Mouse (Mus musculus) hindbrain, embryonic 14.5 days (tissue): ENCODE data around the gene Mroh2a. TPM values are rescaled to one million over a fixed set of nuclear protein-coding genes. Genes with fewer than 3 reads are reported as not detected.

ENCODE experiments used
- ATAC-seq: fragments of 200-750 bp; cut with Nextera tagmentation; 2 replicates; pipeline ENCODE4 v1.8.0; 2017; ENCODE audit warnings: moderate number of reproducible peaks, mild to moderate bottlenecking, moderate TSS enrichment, moderate library complexity; ENCODE audit not compliant: low FRiP score
- DNase-seq: peaks from one replicate; pipeline ENCODE4 v3.0.0-alpha.2; 2015; ENCODE audit warnings: low spot score
- H3K27ac ChIP-seq: fragments of 300-500 bp; sonication (generic); 2 replicates; pipeline ENCODE4 v1.5.1; 2014; ENCODE audit warnings: mild to moderate bottlenecking, moderate library complexity
- H3K27me3 ChIP-seq: fragments of 300-500 bp; sonication (generic); 2 replicates; pipeline ENCODE4 v1.6.1; 2014; ENCODE audit warnings: mild to moderate bottlenecking, low read length, mixed read lengths; ENCODE audit not compliant: control insufficient read depth, insufficient read depth
- H3K36me3 ChIP-seq: fragments of 300-500 bp; sonication (generic); replicated peaks from 2 replicates; pipeline ENCODE4 v1.6.1; 2014; ENCODE audit not compliant: control insufficient read depth, insufficient read depth
- H3K4me1 ChIP-seq: fragments of 300-500 bp; sonication (generic); replicated peaks from 2 replicates; pipeline ENCODE4 v1.6.1; 2014; ENCODE audit warnings: antibody characterized with exemption, low read length, mixed read lengths; ENCODE audit not compliant: control insufficient read depth, insufficient read depth
- H3K4me2 ChIP-seq: fragments of 300-500 bp; sonication (generic); replicated peaks from 2 replicates; pipeline ENCODE4 v1.6.1; 2014; ENCODE audit warnings: mild to moderate bottlenecking, moderate library complexity
- H3K4me3 ChIP-seq: fragments of 300-500 bp; sonication (generic); replicated peaks from 2 replicates; pipeline ENCODE4 v1.5.1; 2014; ENCODE audit warnings: mild to moderate bottlenecking, low read length
- H3K9ac ChIP-seq: fragments of 300-500 bp; sonication (generic); 2 replicates; pipeline ENCODE4 v1.6.1; 2014
- H3K9me3 ChIP-seq: fragments of 300-500 bp; sonication (generic); 2 replicates; pipeline ENCODE4 v1.6.1; 2016; ENCODE audit warnings: low read length; ENCODE audit not compliant: control insufficient read depth
- WGBS: fragments of 180-500 bp; shearing (Covaris S2); extraction: QIAGEN DNeasy Blood & Tissue Kit; methylation state at CpG from one replicate; pipeline ENCODE4 v1.1.7; 2014; 5-methylcytosine and 5-hydroxymethylcytosine counted together
- polyA plus RNA-seq: library from polyadenylated mRNA; unstranded; fragments of >200 nt; fragmentation: Nextera tagmentation; extraction: Ambion mirVana; gene quantifications from 2 replicates; pipeline ENCODE4 v1.2.1, GENCODE M21; 2014

Gene Mroh2a
- polyA plus RNA-seq, 1 experiment from 2014 or later, result 1.1 TPM

- WGBS, result 82% methylated on average over 6 of the region's 6 CpGs
- no peak overlapping the region for H3K4me3 ChIP-seq
- H3K36me3 ChIP-seq, result peaks cover 48% of the 10 kb centered on the region
- no peak overlapping the region for H3K4me2 ChIP-seq
- no peaks in the 10 kb centered on the region for H3K4me1 ChIP-seq
- peak; percentile 1; the same call in 1 of the 2 replicates for ATAC-seq
- no peak overlapping the region for H3K9ac ChIP-seq
- H3K9me3 ChIP-seq, result peaks cover 28% of the 10 kb centered on the region
- H3K27me3 ChIP-seq, result no peaks in the 10 kb centered on the region
- no peak overlapping the region for H3K27ac ChIP-seq
- no peak for DNase-seq
Observed at GRCm38 (mm10) chr1:88260114-88260513, 33.3 kb downstream of the Mroh2a start.

GRCm38 (mm10) chr1:88260604-88261377 lies 34.0 kb downstream of the Mroh2a start:
- ATAC-seq (no peak), DNase-seq (no peak)
- Histone ChIP-seq H3K4me2 (no peak overlapping the region), H3K4me1 (no peaks in the 10 kb centered on the region), H3K27ac (no peak overlapping the region), H3K9me3 (peaks cover 21% of the 10 kb centered on the region), H3K4me3 (no peak overlapping the region), H3K27me3 (no peaks in the 10 kb centered on the region), H3K9ac (no peak overlapping the region), H3K36me3 (peaks cover 55% of the 10 kb centered on the region)
- WGBS, result 83% methylated on average over 10 of the region's 10 CpGs

DNA sequence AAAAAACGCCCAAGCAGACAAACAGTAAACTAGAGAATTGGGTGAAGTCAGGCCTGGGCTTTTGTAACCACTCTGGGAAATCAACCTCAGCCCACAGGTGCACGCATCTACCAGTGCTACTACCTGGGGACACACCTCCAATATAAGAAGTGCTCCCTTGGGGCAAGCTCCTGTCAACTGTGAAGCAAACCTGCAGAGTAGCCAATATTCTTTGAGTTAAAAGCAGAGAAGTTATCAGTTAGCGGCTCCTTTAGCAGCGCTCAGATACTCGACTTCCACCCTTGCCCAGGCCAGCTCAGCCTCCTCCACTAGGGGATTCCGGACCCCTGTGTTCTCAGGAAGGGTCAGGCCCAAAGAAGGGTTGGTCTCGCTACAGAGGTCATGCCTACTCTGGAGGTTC lies 34.9 kb downstream of the Mroh2a start:
- no peak for DNase-seq
- Histone ChIP-seq H3K9me3 (peaks cover 12% of the 10 kb centered on the region), H3K4me2 (no peak overlapping the region), H3K27me3 (no peaks in the 10 kb centered on the region), H3K27ac (no peak overlapping the region), H3K9ac (no peak overlapping the region), H3K36me3 (peaks cover 64% of the 10 kb centered on the region), H3K4me1 (no peaks in the 10 kb centered on the region), H3K4me3 (no peak overlapping the region)
- no peak for ATAC-seq
- WGBS, result 88% methylated on average over 7 of the region's 7 CpGs

GRCm38 (mm10) chr1:88262255-88262654 lies 35.5 kb downstream of the Mroh2a start:
- no peak overlapping the region for H3K9ac ChIP-seq
- ATAC-seq, result no peak
- H3K4me1 ChIP-seq, result no peaks in the 10 kb centered on the region
- 82% methylated on average over 4 of the region's 4 CpGs for WGBS
- H3K27ac ChIP-seq, result no peak overlapping the region
- no peak overlapping the region for H3K4me2 ChIP-seq
- peaks cover 6% of the 10 kb centered on the region for H3K9me3 ChIP-seq
- H3K27me3 ChIP-seq, result no peaks in the 10 kb centered on the region
- peak; percentile 69 for DNase-seq
- peaks cover 70% of the 10 kb centered on the region for H3K36me3 ChIP-seq
- H3K4me3 ChIP-seq, result no peak overlapping the region

DNA sequence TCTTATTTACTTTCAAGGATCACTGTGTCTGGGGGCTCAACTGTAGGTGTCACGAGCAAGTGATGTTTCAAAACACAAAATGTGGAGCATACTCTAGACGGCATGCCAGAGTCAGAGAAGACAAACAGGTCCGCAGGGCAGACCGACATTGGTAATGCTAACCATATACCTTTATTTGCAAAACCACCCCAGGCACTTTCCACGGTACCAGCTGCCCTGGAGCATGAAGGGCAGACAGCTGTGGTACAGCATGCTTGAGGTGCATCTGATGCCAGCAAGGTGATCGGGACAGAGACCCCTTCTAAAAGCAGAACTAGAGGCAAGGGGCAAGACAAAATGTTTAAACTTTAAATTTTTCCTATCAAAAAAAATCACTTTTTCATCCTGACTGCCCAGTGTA lies 36.2 kb downstream of the Mroh2a start:
- DNase-seq (no peak), ATAC-seq (no peak)
- Histone ChIP-seq H3K27ac (no peak overlapping the region), H3K4me1 (no peaks in the 10 kb centered on the region), H3K9me3 (no peaks in the 10 kb centered on the region), H3K9ac (no peak overlapping the region), H3K4me2 (no peak overlapping the region), H3K36me3 (peaks cover 77% of the 10 kb centered on the region), H3K4me3 (no peak overlapping the region), H3K27me3 (no peaks in the 10 kb centered on the region)
- 79% methylated on average over 6 of the region's 6 CpGs for WGBS

- 91% methylated on average over 5 of the region's 5 CpGs for WGBS
Observed at GRCm38 (mm10) chr1:88263778-88264177, 37.0 kb downstream of the Mroh2a start.

DNA sequence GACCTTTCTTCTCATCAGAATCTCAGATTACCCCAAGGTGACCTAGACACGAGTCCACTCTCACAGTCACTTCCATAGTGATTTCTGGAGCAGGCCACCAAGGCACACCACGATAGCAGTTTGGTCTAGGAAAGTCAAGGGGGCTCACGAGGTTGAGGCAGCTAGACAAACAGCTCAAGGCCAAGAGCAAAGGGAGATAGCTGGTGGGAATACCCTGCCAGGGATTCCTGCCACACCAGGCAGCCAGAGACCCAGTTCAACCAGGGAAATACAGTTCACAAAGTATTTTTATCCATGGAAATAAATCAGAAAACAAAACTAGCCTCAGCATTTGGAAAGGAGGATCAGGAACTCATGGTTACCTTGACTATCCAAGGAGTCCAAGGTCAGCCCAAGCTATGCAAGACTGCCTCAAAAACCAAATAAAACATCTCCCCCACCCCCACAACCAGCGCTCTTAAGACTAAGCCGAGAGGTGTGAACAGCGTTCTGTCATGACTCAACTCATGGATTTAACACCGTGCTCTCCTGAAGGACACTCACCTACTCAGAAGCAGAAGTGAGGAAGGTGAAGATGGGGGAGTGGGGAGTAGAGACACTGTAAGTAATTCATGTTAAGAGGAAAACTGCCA lies 37.6 kb downstream of the Mroh2a start:
- H3K4me3 ChIP-seq, result no peak overlapping the region
- peaks cover 91% of the 10 kb centered on the region for H3K36me3 ChIP-seq
- no peaks in the 10 kb centered on the region for H3K4me1 ChIP-seq
- 92% methylated on average over 7 of the region's 7 CpGs for WGBS
- ATAC-seq (no peak), DNase-seq (no peak)
- H3K27ac ChIP-seq, result no peak overlapping the region
- H3K4me2 ChIP-seq, result no peak overlapping the region
- H3K9ac ChIP-seq, result no peak overlapping the region
- H3K27me3 ChIP-seq, result no peaks in the 10 kb centered on the region
- H3K9me3 ChIP-seq, result no peaks in the 10 kb centered on the region

More at GRCm38 (mm10) chr1:88263778-88264177, 37.0 kb downstream of the Mroh2a start:
- H3K27me3 ChIP-seq, result no peaks in the 10 kb centered on the region
- no peak overlapping the region for H3K27ac ChIP-seq
- H3K4me2 ChIP-seq, result no peak overlapping the region
- DNase-seq (no peak), ATAC-seq (no peak)
- H3K9ac ChIP-seq, result no peak overlapping the region
- no peaks in the 10 kb centered on the region for H3K4me1 ChIP-seq
- H3K9me3 ChIP-seq, result no peaks in the 10 kb centered on the region
- peaks cover 85% of the 10 kb centered on the region for H3K36me3 ChIP-seq
- H3K4me3 ChIP-seq, result no peak overlapping the region

DNA sequence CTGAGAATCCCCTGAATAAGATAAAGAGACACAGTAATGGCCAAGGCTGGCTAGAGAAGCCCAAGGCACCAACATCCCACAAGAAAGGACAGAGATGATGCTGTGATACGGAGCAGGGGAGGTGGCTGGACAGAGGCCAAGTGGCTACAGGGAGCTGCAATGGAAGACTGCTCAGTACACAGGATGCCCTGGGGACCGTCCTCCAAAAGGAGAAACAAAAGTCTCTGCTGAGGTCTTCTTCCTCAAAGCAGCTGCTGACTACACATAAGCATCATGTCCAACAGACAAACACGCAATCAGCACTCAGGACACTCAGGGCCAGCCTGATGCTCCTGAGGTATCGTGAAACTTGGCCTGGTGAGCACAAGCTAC lies 38.1 kb downstream of the Mroh2a start:
- no peak for ATAC-seq
- Histone ChIP-seq H3K27me3 (no peaks in the 10 kb centered on the region), H3K27ac (no peak overlapping the region), H3K4me1 (no peaks in the 10 kb centered on the region), H3K4me2 (no peak overlapping the region), H3K36me3 (peaks cover 96% of the 10 kb centered on the region), H3K9ac (no peak overlapping the region), H3K9me3 (no peaks in the 10 kb centered on the region), H3K4me3 (no peak overlapping the region)
- 78% methylated on average over 4 of the region's 4 CpGs for WGBS
- DNase-seq, result no peak

GRCm38 (mm10) chr1:88266123-88266522 lies 39.3 kb downstream of the Mroh2a start:
- ATAC-seq (no peak), DNase-seq (no peak)
- 90% methylated on average over 13 of the region's 13 CpGs for WGBS
- no peak overlapping the region for H3K4me3 ChIP-seq
- no peaks in the 10 kb centered on the region for H3K9me3 ChIP-seq
- H3K27me3 ChIP-seq, result no peaks in the 10 kb centered on the region
- H3K9ac ChIP-seq, result no peak overlapping the region
- no peak overlapping the region for H3K27ac ChIP-seq
- H3K4me2 ChIP-seq, result no peak overlapping the region
- H3K36me3 ChIP-seq, result peaks cover 87% of the 10 kb centered on the region
- H3K4me1 ChIP-seq, result no peaks in the 10 kb centered on the region
